Mouse (Mus musculus): ENCODE measurements around the gene Arpc2. TPM values are rescaled to one million over a fixed set of nuclear protein-coding genes. Genes with fewer than 3 reads are reported as not detected.
"Not testable (repeated sequence)": the region's sequence is repeated elsewhere in the genome, so short reads cannot be mapped to it uniquely, and the experiment has no call there.

Gene Arpc2
- polyA plus RNA-seq, 1 experiment from 2014 or later = 584 TPM

DNA sequence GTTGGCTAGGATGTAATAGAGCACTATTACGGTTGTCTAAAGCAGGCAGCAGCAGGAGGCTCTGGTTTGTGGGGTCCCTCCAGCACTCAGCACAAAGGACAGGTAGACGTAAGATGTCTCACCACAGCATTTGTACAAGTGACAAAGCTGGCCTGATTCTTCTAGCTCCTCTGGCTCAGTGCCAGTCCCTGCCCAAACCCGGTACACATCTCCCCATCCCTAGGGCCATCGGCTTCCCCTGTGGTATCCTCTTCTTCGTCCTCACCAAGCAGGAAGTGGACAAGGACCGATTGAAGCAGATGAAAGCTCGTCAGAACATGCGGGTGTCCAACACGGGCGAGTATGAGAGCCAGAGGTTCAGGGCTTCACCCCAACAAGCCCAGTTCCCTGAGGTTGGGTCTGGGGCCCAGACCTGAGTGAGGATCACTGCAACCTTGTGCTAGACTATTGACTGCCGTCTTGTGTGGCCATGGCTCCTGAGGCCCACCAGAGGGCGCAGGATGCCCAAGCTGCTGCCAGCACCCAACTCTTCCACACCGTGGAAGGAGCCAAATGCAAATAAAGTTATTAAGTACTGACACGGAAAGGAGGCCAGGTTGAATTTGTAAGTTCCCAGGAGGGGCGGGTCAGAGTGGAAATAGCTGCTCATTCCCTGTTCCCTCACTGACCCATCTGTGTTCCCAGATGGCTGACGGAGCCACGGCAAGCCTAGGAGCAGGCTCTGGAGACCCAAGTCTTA lies 51.2 kb downstream of the Arpc2 start:
- Histone ChIP-seq H3K36me3 (peaks cover 29% of the 10 kb centered on the region), H3K4me1 (replicated peaks) (peaks cover 28% of the 10 kb centered on the region)
- WGBS = 59% methylated on average over 15 of the region's 17 CpGs
- H3K9ac ChIP-seq; H3K4me3 ChIP-seq (replicated peaks); H3K9me3 ChIP-seq; H3K27ac ChIP-seq; ATAC-seq; H3K4me2 ChIP-seq (replicated peaks); H3K27me3 ChIP-seq (replicated peaks): not testable (repeated sequence)

DNA sequence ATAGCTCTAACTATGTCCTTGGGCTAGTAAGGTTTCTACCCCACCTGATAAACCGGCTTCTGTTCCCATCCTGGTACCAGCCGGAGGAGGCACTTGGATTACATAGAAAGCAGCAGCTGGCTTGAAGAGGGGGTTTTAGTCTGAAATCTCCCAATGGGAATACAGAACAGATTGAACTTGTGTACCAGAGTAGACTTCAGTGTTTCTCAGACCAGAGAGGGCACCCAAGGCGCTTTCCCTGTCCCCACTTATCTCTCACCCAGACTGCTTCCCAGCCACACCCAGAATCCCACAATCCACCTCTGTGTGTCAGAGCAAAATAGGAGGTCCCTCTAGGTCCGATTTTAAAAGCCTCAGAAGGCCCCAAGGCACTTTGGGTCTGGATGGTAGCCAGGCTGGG lies 52.4 kb downstream of the Arpc2 start:
- WGBS = 78% methylated on average over 4 of the region's 4 CpGs
- H3K36me3 ChIP-seq = peaks cover 27% of the 10 kb centered on the region
- no peak for ATAC-seq

GRCm38 (mm10) chr1:74289248-74289647 lies 53.4 kb downstream of the Arpc2 start:
- WGBS = 82% methylated on average over 9 of the region's 9 CpGs
- ATAC-seq = no peak
- Histone ChIP-seq H3K27ac (no peak overlapping the region), H3K4me1 (replicated peaks) (peaks cover 27% of the 10 kb centered on the region), H3K36me3 (peaks cover 30% of the 10 kb centered on the region), H3K27me3 (replicated peaks) (no peaks in the 10 kb centered on the region), H3K9ac (no peak overlapping the region), H3K9me3 (no peaks in the 10 kb centered on the region), H3K4me3 (replicated peaks) (no peak overlapping the region), H3K4me2 (replicated peaks) (no peak overlapping the region)

More for the DNA sequence above, 52.4 kb downstream of the Arpc2 start:
- Histone ChIP-seq H3K9me3 (no peaks in the 10 kb centered on the region), H3K4me3 (replicated peaks) (no peak overlapping the region), H3K4me1 (replicated peaks) (peaks cover 22% of the 10 kb centered on the region), H3K27me3 (replicated peaks) (no peaks in the 10 kb centered on the region), H3K9ac (no peak overlapping the region), H3K4me2 (replicated peaks) (no peak overlapping the region), H3K27ac (no peak overlapping the region)

GRCm38 (mm10) chr1:74289740-74290139 lies 53.9 kb downstream of the Arpc2 start:
- Histone ChIP-seq H3K27ac (0 out of 2 replicates have a peak overlapping the region, but pooled peaks have one; percentile 18), H3K27me3 (replicated peaks) (no peaks in the 10 kb centered on the region), H3K9ac (no peak overlapping the region), H3K4me2 (replicated peaks) (no peak overlapping the region), H3K36me3 (peaks cover 31% of the 10 kb centered on the region), H3K4me3 (replicated peaks) (no peak overlapping the region), H3K4me1 (replicated peaks) (peaks cover 30% of the 10 kb centered on the region), H3K9me3 (no peaks in the 10 kb centered on the region)
- WGBS = 73% methylated on average over 2 of the region's 2 CpGs
- no peak for ATAC-seq

DNA sequence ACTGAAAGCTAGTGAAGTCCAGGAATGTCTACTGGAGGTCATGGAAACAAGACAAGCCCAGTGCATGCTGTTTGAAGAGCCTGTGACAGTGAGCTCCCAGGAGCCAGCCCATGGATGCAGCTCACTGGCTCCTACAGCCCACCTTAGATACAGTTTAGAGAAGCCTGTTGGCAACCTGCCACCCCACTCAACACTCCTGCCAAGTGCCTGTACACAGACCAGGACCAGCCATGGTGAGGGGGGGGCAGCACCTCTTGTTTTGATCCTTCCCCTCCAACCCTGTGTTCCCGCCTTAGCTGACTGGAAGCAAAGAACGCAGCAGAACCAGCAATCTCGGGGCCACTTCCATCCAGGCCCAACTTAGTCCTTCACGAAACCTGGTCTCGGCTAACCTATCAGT lies 54.3 kb downstream of the Arpc2 start:
- Histone ChIP-seq H3K9me3 (no peaks in the 10 kb centered on the region), H3K4me1 (replicated peaks) (peaks cover 34% of the 10 kb centered on the region), H3K27ac (0 out of 2 replicates have a peak overlapping the region, but pooled peaks have one; percentile 18), H3K4me3 (replicated peaks) (no peak overlapping the region), H3K9ac (no peak overlapping the region), H3K27me3 (replicated peaks) (no peaks in the 10 kb centered on the region), H3K36me3 (peaks cover 31% of the 10 kb centered on the region), H3K4me2 (replicated peaks) (no peak overlapping the region)
- no peak for ATAC-seq
- 74% methylated on average over 5 of the region's 5 CpGs for whole genome bisulfite sequencing

DNA sequence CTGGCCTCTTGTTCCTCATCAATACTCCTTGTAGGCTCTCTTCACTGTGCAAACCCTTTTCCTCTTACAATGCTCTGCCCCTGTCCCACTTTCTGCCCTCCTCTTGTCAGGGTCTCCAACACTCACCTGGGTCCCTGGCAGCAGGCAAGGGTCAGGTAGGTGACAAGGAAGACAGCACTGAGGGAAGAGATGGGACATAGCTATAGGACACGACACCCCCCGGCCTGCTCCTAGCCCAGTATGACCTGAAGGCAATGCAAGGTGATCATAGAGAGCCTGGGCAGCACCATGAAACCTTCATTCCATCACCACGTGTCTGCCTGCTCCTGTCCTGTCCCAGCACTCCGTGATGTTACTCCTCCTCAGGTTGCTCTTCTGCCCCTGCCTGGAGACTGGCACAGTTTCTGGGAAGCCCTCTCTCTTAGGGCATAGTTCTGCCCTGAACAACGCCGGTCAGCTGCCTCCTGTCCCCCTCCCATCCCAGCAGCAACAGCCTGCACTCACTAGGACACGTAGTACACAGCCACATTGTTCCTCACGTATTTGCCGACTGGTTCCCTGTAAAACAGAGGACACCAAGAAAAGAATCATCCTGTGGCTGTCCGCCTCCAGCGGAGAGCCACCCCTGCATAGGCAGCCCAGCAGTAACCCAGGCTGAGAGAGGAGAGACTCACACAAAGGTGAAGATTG lies 56.6 kb downstream of the Arpc2 start:
- Histone ChIP-seq H3K9me3 (no peaks in the 10 kb centered on the region), H3K4me1 (replicated peaks) (peaks cover 48% of the 10 kb centered on the region), H3K4me2 (replicated peaks) (no peak overlapping the region), H3K4me3 (replicated peaks) (no peak overlapping the region), H3K9ac (no peak overlapping the region), H3K27me3 (replicated peaks) (no peaks in the 10 kb centered on the region), H3K36me3 (peaks cover 31% of the 10 kb centered on the region), H3K27ac (no peak overlapping the region)
- no peak for ATAC-seq
- WGBS = 87% methylated on average over 11 of the region's 11 CpGs

- peaks cover 31% of the 10 kb centered on the region for H3K36me3 ChIP-seq
- no peaks in the 10 kb centered on the region for H3K9me3 ChIP-seq
- ATAC-seq = no peak
- peaks cover 56% of the 10 kb centered on the region for H3K4me1 ChIP-seq (replicated peaks)
- H3K27me3 ChIP-seq (replicated peaks) = no peaks in the 10 kb centered on the region
- H3K9ac ChIP-seq = no peak overlapping the region
- no peak overlapping the region for H3K4me2 ChIP-seq (replicated peaks)
- WGBS = 77% methylated on average over 8 of the region's 8 CpGs
- H3K4me3 ChIP-seq (replicated peaks) = no peak overlapping the region
- H3K27ac ChIP-seq = peak overlapping the region; percentile 48
Observed at GRCm38 (mm10) chr1:74293306-74293960, 57.5 kb downstream of the Arpc2 start.

DNA sequence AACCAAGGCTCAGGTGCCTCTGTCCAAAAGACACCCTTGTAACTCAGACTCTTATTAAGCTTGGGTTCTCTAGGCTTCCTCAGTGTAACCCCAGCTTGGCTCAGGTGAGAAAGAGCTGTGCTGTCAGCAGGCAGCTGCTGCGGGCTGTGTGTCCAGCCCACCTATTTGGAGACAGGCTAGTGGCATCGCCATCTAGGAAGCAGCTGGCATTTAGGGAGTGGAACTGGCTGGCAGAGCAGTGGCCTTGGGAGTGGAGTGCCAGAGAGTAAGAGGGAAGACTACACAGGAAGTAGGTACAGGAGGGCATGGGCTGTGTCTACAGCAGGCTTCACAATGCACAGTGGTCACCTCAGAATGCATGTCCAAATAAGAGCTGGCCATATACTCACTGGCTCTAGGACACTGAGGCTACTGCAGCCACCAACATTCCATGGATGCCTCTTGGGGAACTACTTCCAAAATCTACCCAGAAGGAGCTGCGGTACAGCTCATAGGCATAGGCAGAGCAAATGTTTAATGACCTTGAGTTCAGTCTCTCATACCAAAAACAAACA lies 58.3 kb downstream of the Arpc2 start:
- Histone ChIP-seq H3K9ac (no peak overlapping the region; the same call in 1 of the 2 replicates), H3K4me2 (replicated peaks) (no peak overlapping the region), H3K27ac (peak overlapping the region; percentile 48), H3K36me3 (peaks cover 27% of the 10 kb centered on the region), H3K27me3 (replicated peaks) (no peaks in the 10 kb centered on the region), H3K4me1 (replicated peaks) (peaks cover 64% of the 10 kb centered on the region), H3K4me3 (replicated peaks) (no peak overlapping the region), H3K9me3 (no peaks in the 10 kb centered on the region)
- no peak for ATAC-seq
- 85% methylated on average over 3 of the region's 3 CpGs for WGBS

DNA sequence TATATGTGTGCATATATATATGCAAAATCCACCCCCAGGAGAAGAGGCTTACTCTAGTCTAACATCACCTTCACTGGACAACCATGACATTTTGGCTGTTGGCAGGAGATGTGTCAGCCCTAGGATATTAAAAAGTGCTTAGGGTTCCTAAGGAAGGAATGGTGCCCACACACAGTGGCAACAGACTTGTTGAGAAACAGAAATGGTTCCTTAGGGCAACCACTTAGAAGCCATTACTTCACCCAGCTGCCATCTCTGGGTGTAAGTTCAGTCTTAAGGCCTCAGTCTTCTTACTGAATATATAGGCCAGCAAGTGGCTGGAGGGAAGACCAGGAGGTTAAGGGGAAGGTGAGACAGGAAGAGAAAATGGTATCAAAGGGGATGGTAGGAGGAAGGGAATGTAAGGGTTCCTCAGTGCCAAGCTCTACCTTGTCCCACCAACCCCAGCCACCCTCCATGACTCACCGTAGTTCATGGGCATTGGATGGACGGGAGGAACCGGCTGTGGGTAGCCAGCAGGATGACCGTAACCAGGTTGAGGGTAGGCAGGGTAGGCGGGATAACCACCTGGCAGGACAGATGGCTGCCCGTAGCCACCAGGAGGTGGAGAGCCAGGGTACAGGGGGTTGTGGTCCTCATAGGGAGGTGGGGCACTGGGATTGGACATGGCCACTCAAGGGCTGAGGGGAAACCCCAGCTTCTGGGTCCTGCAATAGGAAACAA lies 59.0 kb downstream of the Arpc2 start:
- peaks cover 20% of the 10 kb centered on the region for H3K36me3 ChIP-seq
- H3K27ac ChIP-seq = peak overlapping the region; percentile 100
- no peaks in the 10 kb centered on the region for H3K27me3 ChIP-seq (replicated peaks)
- 82% methylated on average over 6 of the region's 6 CpGs for WGBS
- H3K9me3 ChIP-seq = no peaks in the 10 kb centered on the region
- H3K4me3 ChIP-seq (replicated peaks) = peak overlapping the region; percentile 27
- H3K4me2 ChIP-seq (replicated peaks) = peak overlapping the region; percentile 68
- no peak overlapping the region for H3K9ac ChIP-seq
- no peak for ATAC-seq
- peaks cover 65% of the 10 kb centered on the region for H3K4me1 ChIP-seq (replicated peaks)

GRCm38 (mm10) chr1:74295456-74296171 lies 59.7 kb downstream of the Arpc2 start:
- H3K9ac ChIP-seq = peak overlapping the region; percentile 51
- WGBS = 7% methylated on average over 9 of the region's 9 CpGs

GRCm38 (mm10) chr1:74296477-74296876 lies 60.6 kb downstream of the Arpc2 start:
- Histone ChIP-seq H3K27ac (peak overlapping the region; percentile 100), H3K4me2 (replicated peaks) (peak overlapping the region; percentile 68), H3K9ac (peak overlapping the region; percentile 51), H3K36me3 (peaks cover 19% of the 10 kb centered on the region), H3K4me1 (replicated peaks) (peaks cover 76% of the 10 kb centered on the region), H3K4me3 (replicated peaks) (peak overlapping the region; percentile 27), H3K27me3 (replicated peaks) (no peaks in the 10 kb centered on the region), H3K9me3 (no peaks in the 10 kb centered on the region)
- WGBS = 15% methylated on average over 6 of the region's 6 CpGs
- peak; percentile 4; the same call in 1 of the 2 replicates for ATAC-seq

More at GRCm38 (mm10) chr1:74295456-74296171, 59.7 kb downstream of the Arpc2 start:
- Histone ChIP-seq H3K27ac (peak overlapping the region; percentile 100), H3K4me2 (replicated peaks) (peak overlapping the region; percentile 68), H3K27me3 (replicated peaks) (no peaks in the 10 kb centered on the region), H3K9me3 (no peaks in the 10 kb centered on the region), H3K4me1 (replicated peaks) (peaks cover 67% of the 10 kb centered on the region), H3K36me3 (peaks cover 18% of the 10 kb centered on the region), H3K4me3 (replicated peaks) (peak overlapping the region; percentile 27)
- ATAC-seq = peak; percentile 92

All from intestine, embryonic 15.5 days (tissue).